Mouse (Mus musculus): Measurements from ENCODE around the gene Mbtd1. TPM values are rescaled to one million over a fixed set of nuclear protein-coding genes. Genes with fewer than 3 reads are reported as not detected.

The Mbtd1 gene
- 50.9 TPM for polyA plus RNA-seq (2014; fragmentation: Illumina TruSeq; extraction: RNeasy Lipid Tissue Mini Kit (QIAGEN cat#74804); ENCODE audit: low read depth, low replicate concordance)

DNA sequence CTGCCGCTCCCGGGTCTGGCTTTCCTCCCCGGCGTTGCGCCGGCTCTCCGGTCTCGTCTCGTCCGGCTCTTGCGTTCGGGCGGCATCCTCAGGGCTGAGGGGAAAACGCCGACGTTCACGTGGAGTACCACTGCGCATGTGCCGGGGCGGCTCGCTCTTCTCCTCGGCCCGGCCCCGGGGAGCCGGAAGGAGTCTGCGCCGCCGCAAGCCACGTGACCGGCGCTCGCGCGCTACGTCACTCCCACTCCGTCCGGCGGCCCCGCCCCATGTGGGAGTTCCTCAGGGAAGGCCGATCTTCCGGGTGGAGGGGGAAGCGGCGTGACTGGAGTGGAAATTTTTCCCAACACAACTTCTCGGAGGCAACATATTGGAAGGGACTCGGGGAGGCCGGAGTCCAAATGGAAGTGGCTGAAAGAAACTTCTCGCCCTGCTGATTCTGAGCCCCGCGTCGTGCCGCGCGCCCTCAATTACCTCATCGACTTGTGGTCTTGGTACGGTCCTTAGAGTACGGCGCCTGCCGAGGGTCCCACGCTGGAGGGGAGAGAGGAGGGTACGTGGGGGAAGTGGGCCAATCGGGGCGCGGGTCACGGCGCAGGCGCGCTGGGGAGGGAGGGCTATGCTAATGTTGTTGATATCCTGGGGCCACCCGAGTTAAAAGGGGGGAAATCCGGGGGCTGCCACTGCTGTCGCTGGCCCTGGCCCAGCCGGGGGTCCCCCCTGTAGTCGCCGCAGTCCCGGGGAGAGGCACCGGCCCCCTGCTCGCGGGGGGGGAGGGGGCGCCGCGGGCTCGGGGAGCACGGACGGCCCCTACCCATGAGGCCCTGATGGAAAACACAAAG, at the start of gene Mbtd1, which contains the start of gene Utp18:
Gene Mbtd1 (plus strand): TSS at position 281 of the 839 bp plus-strand sequence.
Gene Utp18 (minus strand): TSS at position 195 of the 839 bp plus-strand sequence.

DNA sequence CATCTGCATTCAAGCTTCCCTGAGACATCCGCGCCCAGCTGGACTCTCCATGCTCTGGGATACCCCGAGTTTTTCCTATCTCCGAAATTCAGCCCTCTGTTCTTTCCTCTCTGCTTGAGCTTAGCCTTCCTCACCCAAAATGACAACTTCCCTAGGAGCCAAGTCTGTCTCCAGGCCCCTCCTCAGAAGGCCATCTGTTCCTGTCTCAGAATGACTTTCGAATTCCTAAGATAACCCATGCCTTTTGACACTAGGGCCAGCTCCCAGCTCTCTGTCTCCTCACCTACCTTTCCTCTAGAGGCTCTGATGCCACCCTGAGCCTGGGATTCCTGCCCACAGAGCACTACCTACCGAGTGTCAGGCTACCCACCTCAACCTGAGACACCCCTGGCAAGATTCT, 70.5 kb downstream of the Mbtd1 start, which contains the start of gene Nme2:
Gene Nme2 (minus strand): TSS at position 101 of the 400 bp plus-strand sequence.

DNA sequence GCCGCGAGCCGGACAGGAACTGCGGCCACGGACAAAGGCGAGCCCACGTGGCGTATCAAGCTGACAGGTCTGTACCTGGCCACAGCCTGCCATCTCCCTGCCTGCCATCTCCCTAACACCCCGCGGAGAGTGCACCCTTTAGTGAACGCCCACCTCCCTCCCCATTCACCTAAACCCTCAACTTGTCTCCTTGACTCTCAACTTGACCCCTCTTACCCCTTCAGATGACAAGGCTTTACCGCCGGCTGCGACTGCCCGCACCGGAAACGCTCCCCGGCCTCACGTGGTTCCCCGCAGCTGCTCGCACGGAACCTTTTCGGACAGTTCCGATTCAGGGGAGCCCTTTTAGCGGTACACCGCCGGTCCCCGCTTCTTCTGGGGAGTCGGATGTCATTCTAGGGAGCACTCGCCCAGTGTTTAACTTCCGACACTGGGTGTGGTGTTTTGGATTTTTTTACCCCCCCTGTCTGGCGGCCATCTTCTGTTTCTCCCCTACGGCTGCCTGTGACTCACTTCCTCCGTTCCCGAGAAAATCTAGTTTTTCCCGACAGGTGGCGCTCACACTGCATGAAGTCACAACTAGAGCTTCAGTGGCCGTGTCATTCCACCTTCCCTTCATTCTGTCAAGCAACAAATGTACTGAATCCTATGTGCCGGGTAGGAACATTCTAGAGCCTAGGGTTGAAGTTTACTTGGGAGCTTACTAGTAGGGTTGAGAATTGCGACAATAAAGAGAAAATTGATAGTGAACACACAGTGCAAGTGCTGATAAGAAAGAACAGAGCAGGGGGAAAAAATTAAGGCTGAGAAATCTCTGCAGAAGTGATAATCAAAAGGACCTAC, 82.6 kb downstream of the Mbtd1 start, which contains the start of the genes Gm20390 and Nme1:
Gene Gm20390 (minus strand): TSS at position 289 of the 843 bp plus-strand sequence.
Gene Nme1 (minus strand): TSS at position 517 of the 843 bp plus-strand sequence.

DNA sequence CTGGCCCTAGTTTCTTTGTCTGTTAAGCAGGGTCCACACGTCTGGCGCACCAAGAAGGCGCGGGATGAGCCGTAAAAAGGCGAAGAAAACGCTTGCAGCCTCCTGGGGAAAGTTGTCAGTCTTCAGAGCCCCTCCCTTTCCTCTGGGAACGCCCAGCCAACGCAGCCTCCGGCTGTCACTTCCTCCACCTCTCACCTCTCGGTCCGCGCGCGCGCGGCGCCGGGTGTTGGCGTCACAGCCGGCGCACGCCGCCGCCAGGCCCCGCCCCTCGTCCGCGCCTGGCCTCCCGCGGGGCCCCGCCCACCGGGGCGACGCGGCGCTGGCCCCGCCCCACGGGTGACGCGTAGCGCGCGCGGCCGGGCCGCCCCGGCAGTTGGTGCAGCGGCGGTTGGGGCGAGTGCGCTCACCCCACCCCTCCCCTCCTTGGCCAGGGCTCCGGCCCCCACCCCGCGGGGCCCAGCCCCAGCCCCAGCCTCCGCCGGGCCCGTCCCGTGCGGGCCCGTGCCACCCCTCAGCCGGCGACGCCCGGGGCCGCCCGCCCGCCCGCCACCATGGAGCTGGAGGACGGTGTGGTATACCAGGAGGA, 110.2 kb downstream of the Mbtd1 start, which contains the start of gene Spag9:
Gene Spag9 (plus strand): TSS at position 372 of the 586 bp plus-strand sequence.

Other genes starting within 250 kb of the Mbtd1 start
- gene Utp18, start 86 bp upstream of the Mbtd1 start, polyA plus RNA-seq (2014; fragmentation: Illumina TruSeq; extraction: RNeasy Lipid Tissue Mini Kit (QIAGEN cat#74804); ENCODE audit: low read depth, low replicate concordance), result 66.1 TPM
- 124 TPM for gene Nme2, start 70.4 kb downstream of the Mbtd1 start, polyA plus RNA-seq (2014; fragmentation: Illumina TruSeq; extraction: RNeasy Lipid Tissue Mini Kit (QIAGEN cat#74804); ENCODE audit: low read depth, low replicate concordance)
- gene Gm20390, start 82.4 kb downstream of the Mbtd1 start, polyA plus RNA-seq (2014; fragmentation: Illumina TruSeq; extraction: RNeasy Lipid Tissue Mini Kit (QIAGEN cat#74804); ENCODE audit: low read depth, low replicate concordance), result not detected
- gene Nme1, start 82.7 kb downstream of the Mbtd1 start, polyA plus RNA-seq (2014; fragmentation: Illumina TruSeq; extraction: RNeasy Lipid Tissue Mini Kit (QIAGEN cat#74804); ENCODE audit: low read depth, low replicate concordance), result 16.6 TPM
- gene Spag9, start 110.2 kb downstream of the Mbtd1 start, polyA plus RNA-seq (2014; fragmentation: Illumina TruSeq; extraction: RNeasy Lipid Tissue Mini Kit (QIAGEN cat#74804); ENCODE audit: low read depth, low replicate concordance), result 158 TPM